Mouse (Mus musculus): ENCODE data around the gene Chst8. TPM values are rescaled to one million over a fixed set of nuclear protein-coding genes. Genes with fewer than 3 reads are reported as not detected.

The Chst8 gene
- polyA plus RNA-seq, 2 experiments: 0.80 to 1.3 TPM

GRCm38 (mm10) chr7:34630211-34631085, 182.1 kb downstream of the Chst8 start:
- Histone ChIP-seq H3K9ac (ENCODE audit: low read depth, low read length, severe bottlenecking) (peak overlapping the region; percentile 73), H3K9me3 (ENCODE audit: control insufficient read depth, low read length) (no peaks in the 10 kb centered on the region), H3K4me1 (ENCODE audit: control insufficient read depth, insufficient read depth, low read length) (peaks cover 13% of the 10 kb centered on the region), H3K27ac (replicated peaks; ENCODE audit: low read depth, low read length) (peak overlapping the region; percentile 86), H3K4me3 (replicated peaks; ENCODE audit: low read length) (peak overlapping the region; percentile 41), H3K36me3 (ENCODE audit: control insufficient read depth, insufficient read depth, low read length) (no peaks in the 10 kb centered on the region), H3K27me3 (ENCODE audit: control insufficient read depth, insufficient read depth, low read length) (no peaks in the 10 kb centered on the region), H3K4me2 (replicated peaks; ENCODE audit: low read depth, low read length, severe bottlenecking) (peak overlapping the region; percentile 69)
- 4% methylated on average over 34 of the region's 34 CpGs for whole genome bisulfite sequencing
- ATAC-seq (ENCODE audit: low FRiP score, low read depth): peak; percentile 84
- TF ChIP-seq POLR2A (IDR thresholded peaks at IDR 0.05; ENCODE audit: borderline replicate concordance, extremely low read depth, insufficient read depth, insufficient read length): no peak
- peak; percentile 77 for DNase-seq (ENCODE audit: low spot score)

- WGBS: 34% methylated on average over 8 of the region's 8 CpGs
- TF ChIP-seq POLR2A (IDR thresholded peaks at IDR 0.05; ENCODE audit: borderline replicate concordance, extremely low read depth, insufficient read depth, insufficient read length): no peak
- H3K27ac ChIP-seq (replicated peaks; ENCODE audit: low read depth, low read length): peak overlapping the region; percentile 86
- no peak for DNase-seq (ENCODE audit: low spot score)
- no peaks in the 10 kb centered on the region for H3K9me3 ChIP-seq (ENCODE audit: control insufficient read depth, low read length)
- H3K4me2 ChIP-seq (replicated peaks; ENCODE audit: low read depth, low read length, severe bottlenecking): peak overlapping the region; percentile 69
- no peaks in the 10 kb centered on the region for H3K36me3 ChIP-seq (ENCODE audit: control insufficient read depth, insufficient read depth, low read length)
- H3K4me1 ChIP-seq (ENCODE audit: control insufficient read depth, insufficient read depth, low read length): peaks cover 13% of the 10 kb centered on the region
- no peaks in the 10 kb centered on the region for H3K27me3 ChIP-seq (ENCODE audit: control insufficient read depth, insufficient read depth, low read length)
- H3K4me3 ChIP-seq (replicated peaks; ENCODE audit: low read length): peak overlapping the region; percentile 41
- ATAC-seq (ENCODE audit: low FRiP score, low read depth): 0 out of 2 replicates have a peak, but pooled peaks have one; percentile 5
- peak overlapping the region; percentile 73 for H3K9ac ChIP-seq (ENCODE audit: low read depth, low read length, severe bottlenecking)
These were observed 182.8 kb downstream of the Chst8 start for GRCm38 (mm10) chr7:34629702-34630210.

Other genes starting within 250 kb of the Chst8 start
- 77.1 and 97.5 TPM in 2 replicates for gene Kctd15, start 156.0 kb downstream of the Chst8 start, polyA plus RNA-seq (2012; rRNA removed)
- gene Kctd15, start 156.0 kb downstream of the Chst8 start, polyA plus RNA-seq (2014; fragmentation: Nextera tagmentation; extraction: Ambion mirVana): 18.7 and 20.7 TPM in 2 replicates
- 51.4 and 56.9 TPM in 2 replicates for gene Pepd, start 99.7 kb upstream of the Chst8 start, polyA plus RNA-seq (2012; rRNA removed)
- gene Pepd, start 99.7 kb upstream of the Chst8 start, polyA plus RNA-seq (2014; fragmentation: Nextera tagmentation; extraction: Ambion mirVana): 72.4 and 78.4 TPM in 2 replicates
- gene Cebpg, start 243.9 kb upstream of the Chst8 start, polyA plus RNA-seq (2012; rRNA removed): 18.1 and 27.6 TPM in 2 replicates
- gene Cebpg, start 243.9 kb upstream of the Chst8 start, polyA plus RNA-seq (2014; fragmentation: Nextera tagmentation; extraction: Ambion mirVana): 39.3 and 41.6 TPM in 2 replicates

Data from limb, embryonic 14.5 days (tissue).